Mouse (Mus musculus) left cerebral cortex, postnatal 14 days (tissue): ENCODE data around the gene Fam102b. TPM values are rescaled to one million over a fixed set of nuclear protein-coding genes. Genes with fewer than 3 reads are reported as not detected.

Experiments used
- DNase-seq, 2 experiments: peaks; one replicate each; pipeline ENCODE4 v3.0.0; 2021 to 2022; ENCODE audit warnings: low spot score in 2 of 2, mixed read lengths in 1 of 2
- intact Hi-C: fragments of 180-260 bp; cut with DNase I; formaldehyde crosslinking; loops from one replicate; pipeline ENCODE4 v1.15.1; 2025
- long read RNA-seq, 2 experiments: library from polyadenylated mRNA; stranded (forward); transcript quantifications; one replicate each; pipeline ENCODE4 v2.0.0; 2021
- total RNA-seq, 2 experiments: library from RNA; stranded (reverse); gene quantifications; 2 replicates each; pipeline ENCODE4 v1.2.3; 2021

The Fam102b gene
- 10 to 100 TPM; 46.2 to 48.6 TPM for total RNA-seq
- long read RNA-seq, experiment 1, full-length matches to known transcripts, result 6 of 12 reads
- long read RNA-seq, experiment 1, partial matches to known transcripts, result 2 of 12 reads
- long read RNA-seq, experiment 1, other reads (novel, unspliced or antisense), result 4 of 12 reads
- long read RNA-seq, experiment 2, full-length matches to known transcripts, result 6 of 10 reads
- long read RNA-seq, experiment 2, partial matches to known transcripts, result 1 of 10 reads
- long read RNA-seq, experiment 2, other reads (novel, unspliced or antisense), result 3 of 10 reads

DNA sequence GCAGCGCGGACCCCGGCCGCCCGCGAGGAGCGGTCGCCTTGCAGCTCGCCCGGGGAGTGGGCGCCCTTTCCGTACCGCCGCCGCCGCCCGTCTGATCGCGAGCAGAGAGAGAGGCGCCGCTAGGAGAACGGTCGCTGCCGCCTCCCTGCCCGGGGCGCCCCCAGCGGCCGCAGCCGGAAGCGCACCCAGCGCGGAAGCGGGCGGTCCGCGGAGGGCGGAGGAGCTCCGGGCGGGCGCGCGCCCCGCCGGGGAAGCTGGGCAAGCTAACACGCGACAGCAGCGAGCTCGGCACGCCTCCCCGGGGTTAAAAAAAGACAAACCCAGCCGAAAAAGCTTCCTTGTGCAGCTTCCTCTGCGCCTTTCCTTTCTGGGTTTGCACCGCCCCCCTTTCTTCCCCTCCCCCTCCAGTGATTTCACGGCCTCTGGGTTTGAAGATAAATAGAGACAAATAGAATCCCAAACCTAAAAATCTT is at the start of gene Fam102b:
Gene Fam102b (minus strand): TSS at position 93 of the 473 bp plus-strand sequence.
- peak; percentile 90 for DNase-seq
- intact Hi-C loops, result loop anchor here (2.0 to 5.0 kb wide), 2 partner anchors 35 to 115 kb away; partner anchors contain the start of gene Prpf38b

DNA sequence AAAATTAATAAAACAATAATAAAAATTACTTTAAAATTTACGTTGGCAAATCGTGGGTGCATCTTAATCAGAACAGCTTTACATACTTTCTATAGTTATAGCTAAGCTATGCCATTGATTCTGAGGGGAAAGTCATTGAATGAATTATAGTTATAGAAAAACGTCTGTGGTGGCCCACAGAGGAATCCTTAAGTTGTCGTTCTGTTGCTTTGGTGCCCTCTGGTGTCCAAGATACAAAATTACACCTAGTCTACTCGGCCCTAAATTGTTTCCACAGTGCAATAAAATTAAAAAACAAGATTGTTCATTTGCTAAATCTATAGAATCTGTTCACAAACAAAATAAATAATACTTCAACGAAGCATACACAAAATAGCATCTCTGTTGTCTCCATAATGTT is 35.6 kb upstream of the Fam102b start:
- intact Hi-C loops, result loop anchor here (2.0 to 10.0 kb wide), 3 partner anchors 36 to 348 kb away; partner anchors contain the start of gene Fam102b
- peak; percentile 50 to 60 for DNase-seq

DNA sequence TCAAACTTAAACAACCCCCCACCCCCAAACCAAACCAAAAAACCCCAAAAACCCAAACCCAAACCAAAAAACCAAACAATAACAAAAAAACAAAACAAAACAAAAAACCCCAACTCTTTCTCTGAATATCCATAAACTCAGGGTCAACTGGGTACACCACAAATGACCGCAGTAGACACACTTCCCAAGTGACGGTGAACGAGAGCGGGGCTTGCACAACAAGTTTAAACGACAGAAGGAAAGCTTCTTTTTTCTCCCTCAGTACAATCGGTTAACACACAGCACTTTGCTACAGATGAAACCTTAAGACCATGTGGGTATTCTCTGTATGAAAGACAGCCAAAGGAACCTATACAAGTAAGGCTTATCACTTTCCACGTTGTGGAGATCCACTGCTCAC is 35.0 kb upstream of the Fam102b start:
- DNase-seq, result no peak
- intact Hi-C loops, result loop anchor here (2.0 to 10.0 kb wide), 3 partner anchors 36 to 348 kb away; partner anchors contain the start of gene Fam102b

DNA sequence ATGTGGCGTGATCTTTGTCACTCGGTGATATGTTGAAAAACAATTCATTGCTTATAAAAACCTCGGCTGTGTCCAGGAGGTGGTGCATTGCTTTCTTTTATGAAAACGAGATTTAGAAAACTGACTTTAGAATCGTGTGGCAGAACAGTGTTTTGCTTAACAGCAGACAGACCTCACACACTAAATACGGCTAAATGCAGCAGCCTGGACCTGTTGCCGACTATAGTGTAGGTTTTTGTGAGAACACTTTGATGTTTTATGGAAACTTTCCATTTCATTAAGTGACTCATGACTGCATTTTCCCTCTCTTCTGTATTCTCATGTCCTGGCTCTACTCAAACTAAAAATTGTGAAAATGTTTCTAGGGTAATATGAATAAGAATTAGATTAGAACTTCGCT is 32.5 kb upstream of the Fam102b start:
- intact Hi-C loops, result loop anchor here (5.0 to 10.0 kb wide), 2 partner anchors 208 to 345 kb away; no protein-coding TSS in a partner anchor
- peak in 1 of 2 experiments; percentile 42 for DNase-seq

DNA sequence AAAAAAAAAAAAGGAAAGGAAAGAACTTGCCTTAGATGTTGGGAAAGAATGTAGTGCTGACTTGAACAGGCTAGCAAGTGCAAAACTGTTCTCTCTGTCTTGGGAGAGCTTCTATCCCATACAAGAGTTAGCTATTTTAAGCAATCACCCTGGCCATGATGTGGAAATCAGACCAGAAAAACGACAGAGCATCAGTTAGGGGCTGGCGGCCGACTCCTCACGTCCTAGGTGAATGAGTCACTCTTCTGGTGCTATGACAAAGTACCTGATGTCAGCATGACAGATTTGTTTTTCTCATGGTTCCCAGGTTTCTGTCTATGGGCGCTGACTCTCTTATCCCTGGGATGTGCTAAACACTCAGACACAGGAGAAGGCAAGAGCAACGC is 24.5 kb upstream of the Fam102b start:
- DNase-seq, result no peak
- intact Hi-C loops, result no loop called here

DNA sequence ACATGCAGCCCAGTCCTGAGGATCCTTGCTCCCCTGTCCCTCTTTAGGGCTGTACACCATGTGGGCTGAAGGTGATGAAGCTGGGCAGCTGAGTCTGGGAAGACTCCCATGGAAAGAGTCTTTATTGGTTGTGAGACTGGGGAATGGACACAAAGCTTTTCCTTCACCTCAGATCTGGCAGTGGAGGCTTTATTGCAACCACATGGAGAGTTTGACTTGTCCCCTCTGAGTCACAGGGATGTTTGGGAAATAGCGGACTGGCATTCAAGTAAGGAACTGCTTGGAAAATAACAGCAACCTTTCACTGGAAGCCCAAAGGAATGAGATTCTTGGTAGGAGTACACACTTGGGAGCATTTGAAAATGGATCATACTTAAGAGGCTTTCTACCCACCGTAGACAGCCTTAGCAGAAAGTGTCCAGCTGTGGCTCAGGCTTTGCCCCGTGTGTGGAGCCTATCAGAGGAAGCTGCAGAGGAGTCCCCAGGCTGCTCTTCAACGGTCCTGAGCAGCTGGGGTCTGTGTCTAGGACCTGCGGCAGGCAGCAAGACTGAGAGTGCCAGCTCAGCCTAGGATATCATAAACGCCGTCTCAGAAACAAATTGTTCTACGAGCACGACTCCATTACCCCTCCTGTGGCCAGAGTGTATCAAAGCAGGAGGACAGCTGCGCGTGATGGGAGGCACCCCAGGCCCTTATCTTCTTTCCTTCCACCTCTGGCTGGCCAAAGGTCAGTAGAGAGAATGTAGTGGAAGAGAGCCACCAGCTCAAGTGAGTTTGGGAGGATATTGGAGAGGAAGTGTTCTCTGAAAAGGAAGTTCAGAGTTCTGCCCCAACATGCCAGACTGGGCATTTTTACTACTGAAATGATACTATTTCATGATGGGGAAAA is 23.9 kb upstream of the Fam102b start:
- intact Hi-C loops, result no loop called here
- DNase-seq, result no peak

DNA sequence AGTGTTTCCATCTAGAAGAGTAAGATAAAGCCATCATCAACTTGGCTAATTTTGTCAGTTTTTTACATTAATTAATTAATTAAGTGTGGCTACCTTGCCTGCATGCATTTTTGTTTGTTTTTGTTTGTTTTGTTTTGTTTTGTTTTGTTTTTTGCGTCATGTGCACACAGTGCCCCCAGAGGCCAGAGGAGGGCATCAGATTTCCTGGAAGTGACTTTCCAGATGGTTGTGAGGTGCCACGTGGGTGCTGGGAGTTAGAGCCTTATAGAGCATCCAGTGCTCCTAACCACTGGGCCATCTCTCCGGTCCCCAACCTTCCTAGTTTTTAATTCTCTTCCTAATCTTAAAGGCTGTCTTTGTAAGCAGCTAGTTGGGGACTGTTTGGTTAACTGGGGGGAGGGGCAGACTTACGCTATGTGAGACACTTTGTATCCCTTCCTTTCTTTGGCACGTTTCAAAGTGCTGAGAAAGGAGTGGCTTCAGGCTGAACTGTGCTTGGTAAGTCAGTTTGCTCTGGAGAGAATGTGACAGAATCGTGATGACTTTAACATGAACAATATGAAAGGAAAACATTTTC is 20.4 kb upstream of the Fam102b start:
- intact Hi-C loops, result no loop called here
- no peak for DNase-seq

DNA sequence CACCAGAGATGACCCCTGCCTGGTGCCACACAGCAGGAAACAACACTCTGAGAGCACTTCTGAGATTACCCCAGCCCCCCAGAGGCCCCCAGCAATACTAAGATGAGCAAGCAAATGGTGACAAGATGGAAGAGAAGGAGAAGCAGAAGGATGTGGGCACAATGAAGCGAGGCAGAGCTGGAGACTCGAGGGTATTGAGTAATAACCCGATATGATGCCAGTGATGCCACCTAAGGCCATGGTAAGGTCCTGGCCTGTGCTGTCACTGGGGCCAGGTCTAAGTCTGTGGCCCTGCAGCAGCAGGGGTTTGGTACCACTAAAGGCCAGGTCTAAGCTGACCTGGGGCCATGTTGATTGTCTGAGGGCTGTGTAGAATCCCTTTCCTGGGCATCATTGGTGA is 19.0 kb upstream of the Fam102b start:
- intact Hi-C loops, result no loop called here
- DNase-seq, result no peak

DNA sequence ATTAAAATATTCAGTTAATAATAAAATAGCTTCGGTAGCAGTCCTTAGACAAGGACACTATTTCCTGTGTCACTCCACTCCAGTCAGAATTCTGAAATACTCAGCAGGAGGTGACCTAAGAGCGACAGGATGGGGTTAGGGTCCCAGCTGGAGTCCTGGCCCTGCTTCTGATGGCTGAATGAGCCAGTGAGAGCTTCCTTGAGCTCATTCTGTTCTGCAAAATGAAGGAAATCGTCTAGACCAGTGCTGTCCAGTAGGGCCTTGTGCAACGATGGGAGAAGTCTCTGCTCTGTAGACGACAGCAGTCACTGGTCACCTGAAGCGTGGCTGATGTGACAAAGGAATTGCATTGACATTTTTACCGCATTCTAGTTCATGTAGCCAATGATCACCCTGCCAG is 16.0 kb upstream of the Fam102b start:
- intact Hi-C loops, result no loop called here
- DNase-seq, result peak in 1 of 2 experiments; percentile 17

DNA sequence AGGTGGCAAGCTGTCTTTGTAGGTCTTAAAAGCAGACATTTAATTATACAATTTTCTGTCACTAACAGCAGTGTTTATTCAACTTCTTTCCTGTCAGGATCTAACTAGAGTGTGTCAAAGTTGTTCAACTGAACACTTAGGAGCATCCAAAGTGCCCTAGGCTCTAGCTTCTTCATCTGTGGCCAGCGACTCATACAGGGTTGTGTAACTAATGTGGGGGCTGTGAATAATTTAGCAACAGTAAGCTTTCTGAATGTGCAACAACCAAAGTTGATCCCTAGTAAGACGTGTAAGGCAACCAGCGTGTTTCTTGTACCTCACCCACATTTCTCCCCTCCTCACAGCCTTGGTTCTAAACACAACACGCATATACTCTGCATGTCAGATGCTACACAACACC is 13.5 kb upstream of the Fam102b start:
- intact Hi-C loops, result no loop called here
- DNase-seq, result no peak

DNA sequence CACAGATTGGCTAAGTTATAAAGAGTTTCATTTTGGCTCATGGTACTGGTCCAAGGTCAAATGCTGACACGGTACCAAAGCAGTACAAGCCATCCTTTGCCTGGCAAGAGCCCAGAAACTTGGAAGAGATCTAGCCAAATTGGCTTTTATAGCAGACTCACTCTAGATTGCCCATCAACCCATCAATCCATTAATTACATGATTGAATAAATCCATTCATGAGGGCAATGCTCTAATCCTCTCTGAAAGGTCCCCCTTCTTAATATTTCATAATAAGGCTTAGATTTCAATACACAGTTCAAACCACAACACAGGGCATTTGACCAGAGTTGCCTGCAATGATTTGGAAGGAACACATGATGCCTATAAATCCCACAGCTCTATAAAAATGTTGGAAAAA is 7.0 kb upstream of the Fam102b start:
- intact Hi-C loops, result no loop called here
- no peak for DNase-seq

DNA sequence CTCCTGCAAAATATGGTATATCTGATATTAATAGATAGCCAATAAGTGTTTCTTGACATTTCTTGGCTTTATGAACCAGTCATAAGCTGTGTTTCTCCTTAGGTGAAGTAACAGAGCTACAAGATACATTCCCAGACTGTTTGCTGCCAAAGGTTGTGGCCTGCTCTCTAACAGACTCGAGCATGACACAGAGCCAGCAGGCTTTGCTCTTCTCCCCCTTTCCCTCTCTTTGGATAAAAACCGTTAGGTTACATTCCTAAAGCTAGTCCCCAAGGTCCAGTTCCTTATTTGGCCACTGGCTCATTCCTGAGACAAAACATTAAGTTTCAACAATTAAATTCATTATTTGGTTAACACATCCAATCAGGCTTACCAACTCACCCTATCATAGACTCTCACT is 4.9 kb upstream of the Fam102b start:
- no peak for DNase-seq
- intact Hi-C loops, result no loop called here

DNA sequence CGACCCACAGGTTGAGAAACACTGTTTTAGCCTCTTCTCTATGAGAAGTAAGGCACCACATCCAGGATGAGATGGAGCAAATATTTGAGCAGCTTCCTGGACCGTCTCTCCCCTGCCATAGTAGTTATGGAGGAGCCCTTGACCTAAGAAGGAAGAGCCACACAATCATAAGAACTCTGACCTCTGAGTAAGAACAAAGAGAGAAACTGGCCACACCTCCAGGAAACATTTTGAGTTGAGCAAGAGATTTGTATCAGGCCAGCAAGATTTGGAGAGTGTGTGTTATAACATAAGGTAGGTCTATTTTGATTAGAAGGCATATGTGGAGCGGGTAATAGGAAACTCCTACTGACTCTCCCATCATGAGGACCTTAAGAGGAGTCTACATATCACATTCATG is 4.2 kb upstream of the Fam102b start:
- DNase-seq, result no peak
- intact Hi-C loops, result no loop called here

DNA sequence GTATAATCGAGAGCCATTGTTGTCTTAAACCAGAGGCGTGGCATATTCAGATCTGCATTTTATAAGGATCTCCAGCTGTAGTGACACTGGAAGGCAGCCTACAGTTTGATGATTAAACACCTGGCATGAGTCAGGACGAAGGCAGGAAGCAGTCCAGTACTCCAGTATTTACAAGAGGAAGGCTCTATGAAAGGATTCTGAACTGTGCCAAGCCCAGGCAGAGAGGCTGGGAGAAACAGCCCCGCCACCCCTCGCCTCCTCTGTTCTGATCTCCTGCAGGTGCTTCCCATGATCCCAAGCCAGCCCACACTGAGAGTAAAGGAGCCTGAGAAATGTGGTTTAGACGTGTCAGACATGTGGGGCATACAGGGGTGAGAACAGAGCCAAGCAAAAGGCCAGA is 3.4 kb upstream of the Fam102b start:
- intact Hi-C loops, result no loop called here
- peak in 1 of 2 experiments; percentile 11 for DNase-seq

DNA sequence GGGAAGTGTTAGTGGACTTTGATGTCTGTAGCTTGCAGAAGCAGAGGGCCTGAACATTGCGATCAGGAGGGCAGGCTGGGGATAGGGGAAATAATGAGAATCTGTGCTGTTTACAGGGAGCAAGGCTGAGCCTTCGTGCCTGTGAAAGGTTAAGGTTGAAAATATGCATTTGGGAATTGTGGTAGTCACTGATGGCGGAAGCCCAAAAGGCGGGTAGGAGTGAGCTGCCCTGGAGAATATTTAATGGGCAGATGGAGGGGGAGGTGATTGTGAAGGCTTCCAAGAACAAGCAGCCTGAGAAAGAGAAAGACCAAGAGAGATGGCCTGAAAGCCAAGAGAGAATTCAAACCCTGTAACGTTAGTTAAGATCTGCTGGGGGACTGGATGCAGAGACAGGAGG is 2.3 kb upstream of the Fam102b start:
- no peak for DNase-seq
- intact Hi-C loops, result loop anchor here (5.0 kb wide), 1 partner anchor 117 kb away; the partner anchor contains the start of gene Prpf38b

DNA sequence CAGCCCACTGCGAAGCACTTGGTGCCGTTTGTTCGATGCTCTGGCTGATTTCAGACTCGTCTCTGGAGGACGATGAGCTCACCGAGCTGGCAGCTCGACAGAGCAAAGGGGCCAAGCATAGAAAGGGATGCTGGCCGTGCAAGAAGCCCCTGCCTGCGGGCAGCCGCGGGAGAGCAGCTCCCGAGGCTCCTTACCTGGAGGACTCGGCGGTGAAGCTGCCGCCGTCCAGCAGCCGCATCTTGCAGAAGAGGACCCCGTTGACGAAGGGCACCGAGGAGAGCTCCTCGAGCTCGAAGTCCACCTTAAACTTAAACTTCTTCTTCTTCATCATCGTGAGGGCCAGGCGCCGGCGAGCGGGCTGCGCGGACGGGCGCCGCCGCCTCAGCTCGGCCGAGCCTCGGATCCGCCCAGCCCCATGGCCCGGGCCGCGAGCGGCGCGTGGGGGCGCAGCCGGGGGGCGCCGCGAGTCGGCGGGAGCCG is 376 bp downstream of the Fam102b start:
- peak in 1 of 2 experiments; percentile 28 for DNase-seq
- intact Hi-C loops, result loop anchor here (2.0 to 5.0 kb wide), 2 partner anchors 36 to 115 kb away; partner anchors contain the start of gene Prpf38b

DNA sequence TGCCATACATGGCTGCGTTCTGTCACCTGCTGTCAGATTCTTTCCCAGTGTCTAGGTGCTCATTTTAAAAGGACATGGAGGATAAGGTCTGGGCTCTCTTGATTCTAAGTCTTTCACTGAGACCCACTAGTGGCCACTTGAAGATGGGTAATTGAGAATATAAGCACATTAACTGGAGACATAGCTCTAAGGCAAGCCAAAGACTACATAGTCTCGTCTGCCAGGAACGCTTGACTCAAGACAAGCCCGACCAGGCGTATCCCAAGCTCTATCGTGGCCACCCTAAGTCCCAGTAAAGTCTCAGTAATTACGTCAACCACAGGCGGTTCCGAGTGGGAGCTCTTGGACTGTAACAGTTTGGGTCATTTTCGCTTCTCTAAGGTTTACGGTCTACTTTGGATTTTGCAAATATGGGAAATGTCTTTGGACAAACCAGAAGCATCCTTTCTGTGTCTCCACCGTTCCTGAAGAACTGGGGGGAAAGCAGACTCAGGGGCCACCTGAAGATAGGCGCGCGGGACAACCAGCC is 881 bp downstream of the Fam102b start:
- peak; percentile 10 to 28 for DNase-seq
- intact Hi-C loops, result loop anchor here (2.0 to 5.0 kb wide), 2 partner anchors 36 to 114 kb away; partner anchors contain the start of gene Prpf38b

DNA sequence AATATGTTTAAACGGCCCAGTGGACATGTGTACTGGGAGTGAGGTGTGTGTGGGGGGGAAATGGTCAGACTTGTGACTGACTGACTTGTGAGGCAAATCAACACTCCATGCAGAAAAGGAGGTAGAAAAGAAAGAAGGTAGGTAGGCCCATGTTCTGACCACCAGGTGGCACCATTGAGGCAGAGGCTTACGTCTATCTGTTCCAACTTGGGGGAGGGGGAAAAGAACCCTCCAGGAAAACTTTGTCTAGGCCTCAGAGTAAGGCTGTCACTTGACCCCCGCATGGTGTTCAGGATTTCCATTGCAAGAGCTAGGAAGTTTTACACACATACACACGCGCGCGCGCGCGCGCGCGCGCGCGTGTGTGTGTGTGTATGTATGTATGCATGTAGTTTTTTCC is 1.8 kb downstream of the Fam102b start:
- DNase-seq, result peak; percentile 83 to 85
- intact Hi-C loops, result loop anchor here (5.0 kb wide), 1 partner anchor 113 kb away; the partner anchor contains the start of gene Prpf38b

DNA sequence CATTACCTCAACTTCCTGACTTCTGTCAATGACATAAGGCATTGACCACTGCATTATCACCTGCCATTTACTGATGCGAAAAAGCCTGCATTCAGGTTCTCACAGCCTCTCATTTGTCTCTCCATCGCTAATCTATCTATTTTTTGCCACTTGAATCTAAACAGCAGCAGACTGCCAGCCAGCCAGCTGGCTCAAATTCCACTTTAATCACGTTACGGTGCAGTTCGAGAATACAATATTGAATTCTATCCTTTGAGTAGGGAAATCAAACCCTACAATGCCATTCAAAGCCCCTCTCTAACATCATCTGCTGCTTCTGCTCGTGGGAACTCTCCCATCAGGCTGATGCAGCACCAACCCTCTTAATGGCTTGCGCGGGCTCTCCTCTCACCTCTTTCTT is 4.3 kb downstream of the Fam102b start:
- intact Hi-C loops, result no loop called here

More for the DNA sequence above, 4.3 kb downstream of the Fam102b start:
- DNase-seq, result peak in 1 of 2 experiments; percentile 18
